Mouse (Mus musculus) heart, adult 2 months (tissue): ENCODE measurements around the gene Scgb2a2.

ENCODE experiments used
- CTCF ChIP-seq: fragments of 200-600 bp; IDR thresholded peaks from 2 replicates; pipeline ENCODE4 v1.8.1; 2022; ENCODE audit warnings: antibody characterized with exemption, mild to moderate bottlenecking, moderate library complexity
- POLR2A ChIP-seq: fragments of 200-500 bp; IDR thresholded peaks from 2 replicates; pipeline ENCODE4 v1.6.1; 2011; ENCODE audit warnings: mild to moderate bottlenecking, low read depth, low read length, control low read depth; ENCODE audit not compliant: insufficient read depth

DNA sequence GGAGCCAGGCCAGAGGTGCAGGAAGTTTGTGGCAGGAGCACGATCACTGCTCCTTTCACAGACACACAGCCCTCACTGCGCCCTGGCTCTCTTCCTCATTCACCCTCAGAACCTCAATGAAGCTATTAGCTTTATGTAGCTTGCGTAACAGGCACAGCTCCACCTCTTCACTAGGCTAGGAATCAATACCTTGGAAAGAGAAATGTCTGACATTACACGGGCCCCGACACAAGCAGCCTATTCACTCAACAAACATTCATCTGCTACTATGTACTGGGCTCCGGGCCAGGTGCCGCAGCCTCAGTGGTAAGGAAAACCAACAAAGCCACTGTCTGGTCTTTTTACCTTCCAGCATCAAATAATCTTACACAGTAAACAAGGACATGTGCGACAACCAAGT, 39.4 kb downstream of the Scgb2a2 start:
- TF ChIP-seq CTCF (no peak), POLR2A (no peak)
